Mouse (Mus musculus) kidney, adult 8-10 months (tissue): ENCODE measurements around the gene H2al2c.
"Not testable (repeated sequence)": the region's sequence is repeated elsewhere in the genome, so short reads cannot be mapped to it uniquely, and the experiment has no call there.

ENCODE experiments used
- DNase-seq, 2 experiments: peaks; one replicate each; pipeline ENCODE4 v3.0.0; 2022

Gene H2al2c

GRCm38 (mm10) chrY:2598799-2599198, at the start of gene H2al2c:
H2al2c (plus strand) TSS chrY:2599099.
- DNase-seq: not testable (repeated sequence)
